Mouse (Mus musculus): Measurements from ENCODE around the gene Sf3a2.

GRCm38 (mm10) chr10:80791476-80792174 lies 6.4 kb upstream of the Sf3a2 start:
- no peak for TF ChIP-seq GATA1 (IDR thresholded peaks at IDR 0.05; ENCODE audit: low read length)
- TF ChIP-seq TAL1 (IDR thresholded peaks at IDR 0.05; ENCODE audit: low read length) = no peak
